Mouse (Mus musculus) limb, embryonic 12.5 days (tissue): ENCODE data around the gene Nrxn1. TPM values are rescaled to one million over a fixed set of nuclear protein-coding genes. Genes with fewer than 3 reads are reported as not detected.
A peak's percentile ranks its signal among the peaks of the same experiment; 100 is the strongest.

Experiments used
- ATAC-seq: fragments of 200-750 bp; cut with Nextera tagmentation; 2 replicates; pipeline ENCODE4 v1.8.0; 2017; ENCODE audit warnings: low read depth, moderate TSS enrichment; ENCODE audit not compliant: insufficient number of reproducible peaks, insufficient read depth, low FRiP score, low TSS enrichment
- H3K27ac ChIP-seq: fragments of 300-500 bp; sonication (generic); 2 replicates; pipeline ENCODE4 v1.5.1; 2016; ENCODE audit warnings: mild to moderate bottlenecking, moderate library complexity
- H3K27me3 ChIP-seq: fragments of 300-500 bp; sonication (generic); 2 replicates; pipeline ENCODE4 v1.6.1; 2016; ENCODE audit warnings: mild to moderate bottlenecking, moderate library complexity
- H3K36me3 ChIP-seq: fragments of 300-500 bp; sonication (generic); 2 replicates; pipeline ENCODE4 v1.6.1; 2016; ENCODE audit warnings: mild to moderate bottlenecking, moderate library complexity
- H3K4me1 ChIP-seq: fragments of 300-500 bp; sonication (generic); replicated peaks from 2 replicates; pipeline ENCODE4 v1.6.1; 2016
- H3K4me2 ChIP-seq: fragments of 300-500 bp; sonication (generic); 2 replicates; pipeline ENCODE4 v1.6.1; 2016; ENCODE audit warnings: mild to moderate bottlenecking, moderate library complexity
- H3K4me3 ChIP-seq: fragments of 300-500 bp; sonication (generic); replicated peaks from 2 replicates; pipeline ENCODE4 v1.5.1; 2016; ENCODE audit warnings: mild to moderate bottlenecking
- H3K9ac ChIP-seq: fragments of 300-500 bp; sonication (generic); replicated peaks from 2 replicates; pipeline ENCODE4 v1.6.1; 2016; ENCODE audit warnings: mild to moderate bottlenecking, moderate library complexity
- H3K9me3 ChIP-seq: fragments of 300-500 bp; sonication (generic); 2 replicates; pipeline ENCODE4 v1.6.1; 2016; ENCODE audit warnings: mild to moderate bottlenecking, moderate library complexity
- WGBS: fragments of 180-500 bp; shearing (Covaris S2); methylation state at CpG from one replicate; pipeline ENCODE4 v1.1.7; 2016; 5-methylcytosine and 5-hydroxymethylcytosine counted together
- polyA plus RNA-seq: library from polyadenylated mRNA; unstranded; fragments of >200 nt; fragmentation: Nextera tagmentation; extraction: Ambion mirVana; gene quantifications from 2 replicates; pipeline ENCODE4 v1.2.1, GENCODE M21; 2016

Nrxn1 gene
- polyA plus RNA-seq, 1 experiment from 2014 or later = 8.7 TPM

DNA sequence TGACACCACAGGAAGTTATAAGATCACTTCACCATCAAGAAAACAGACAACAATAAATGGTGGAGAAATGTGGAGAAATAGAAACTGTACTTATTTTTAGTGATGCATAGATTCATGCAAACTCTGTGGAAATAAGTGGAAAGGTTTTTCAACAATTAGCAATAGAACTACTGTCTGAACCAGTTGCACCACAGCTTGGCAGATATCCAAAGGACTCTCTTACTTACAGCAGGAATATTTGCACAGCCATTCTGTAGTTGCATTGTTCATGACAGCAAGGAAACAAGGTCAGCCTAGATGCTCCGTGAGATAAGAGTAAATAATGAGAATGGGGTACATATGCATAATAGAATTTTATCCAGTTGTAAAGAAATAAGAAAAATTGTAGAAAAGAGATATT lies 965.3 kb downstream of the Nrxn1 start:
- ATAC-seq = no peak
- 81% methylated on average over 1 of the region's 1 CpGs for WGBS
- no peak overlapping the region for H3K9ac ChIP-seq
- H3K36me3 ChIP-seq = no peaks in the 10 kb centered on the region
- no peak overlapping the region for H3K4me2 ChIP-seq
- H3K4me1 ChIP-seq = no peaks in the 10 kb centered on the region
- H3K4me3 ChIP-seq = no peak overlapping the region
- H3K27ac ChIP-seq = no peak overlapping the region
- no peaks in the 10 kb centered on the region for H3K9me3 ChIP-seq
- H3K27me3 ChIP-seq = no peaks in the 10 kb centered on the region

DNA sequence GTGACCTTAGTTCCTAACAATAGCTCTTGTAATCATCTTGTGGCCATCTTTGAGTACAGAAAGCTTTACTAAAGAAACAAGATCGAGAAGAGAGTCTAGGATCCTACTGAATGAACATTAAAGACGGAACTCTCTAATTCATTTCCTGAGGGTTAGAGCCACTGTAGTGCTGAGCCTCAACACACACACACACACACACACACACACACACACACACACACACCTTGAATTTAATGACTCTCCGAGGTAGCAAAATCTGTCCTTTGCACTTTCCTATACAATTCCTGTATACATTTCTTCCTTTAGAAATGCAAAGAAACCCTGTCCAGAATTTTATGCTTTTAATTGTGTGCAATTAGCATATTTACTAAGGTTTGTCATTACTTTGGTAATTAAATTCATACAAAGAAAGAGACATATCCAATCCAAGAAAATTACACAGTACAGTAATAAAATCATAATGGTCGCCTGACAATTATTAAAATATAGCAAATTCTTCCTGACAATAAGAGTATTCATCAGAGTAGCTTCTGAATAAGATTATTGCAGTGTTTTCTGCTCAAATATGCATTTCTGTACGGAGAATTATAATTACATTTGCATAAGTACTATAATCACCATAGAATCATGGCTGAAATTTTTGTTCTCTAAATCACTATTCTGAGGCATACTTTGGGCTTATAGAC lies 969.9 kb downstream of the Nrxn1 start:
- Histone ChIP-seq H3K27ac (no peak overlapping the region), H3K9me3 (no peaks in the 10 kb centered on the region), H3K4me2 (no peak overlapping the region), H3K9ac (no peak overlapping the region), H3K27me3 (no peaks in the 10 kb centered on the region), H3K4me1 (no peaks in the 10 kb centered on the region), H3K36me3 (no peaks in the 10 kb centered on the region), H3K4me3 (no peak overlapping the region)
- WGBS = 82% methylated on average over 5 of the region's 5 CpGs
- no peak for ATAC-seq

DNA sequence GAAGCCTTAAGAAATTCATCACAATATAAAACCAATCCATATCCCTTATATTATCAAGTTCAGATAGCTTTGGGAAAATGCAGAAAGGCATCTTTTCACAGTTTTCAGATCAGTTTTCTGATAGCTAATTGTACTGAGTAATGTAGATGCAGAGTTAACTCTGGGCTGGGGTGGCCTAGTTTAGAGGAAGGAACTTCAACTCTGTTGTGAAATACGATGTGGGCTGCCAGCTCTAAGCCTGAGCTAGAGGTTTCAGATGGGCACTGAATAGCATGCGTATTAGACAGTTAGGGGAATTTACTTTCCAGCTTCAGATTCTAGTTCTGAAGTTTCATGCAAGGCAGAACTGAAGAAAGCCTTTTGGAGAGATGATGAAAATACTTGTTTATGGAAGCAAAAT lies 976.6 kb downstream of the Nrxn1 start:
- Histone ChIP-seq H3K9me3 (no peaks in the 10 kb centered on the region), H3K4me3 (no peak overlapping the region), H3K4me2 (no peak overlapping the region), H3K36me3 (no peaks in the 10 kb centered on the region), H3K9ac (no peak overlapping the region), H3K27me3 (no peaks in the 10 kb centered on the region), H3K4me1 (no peaks in the 10 kb centered on the region), H3K27ac (no peak overlapping the region)
- WGBS = 77% methylated on average over 2 of the region's 2 CpGs
- no peak for ATAC-seq

DNA sequence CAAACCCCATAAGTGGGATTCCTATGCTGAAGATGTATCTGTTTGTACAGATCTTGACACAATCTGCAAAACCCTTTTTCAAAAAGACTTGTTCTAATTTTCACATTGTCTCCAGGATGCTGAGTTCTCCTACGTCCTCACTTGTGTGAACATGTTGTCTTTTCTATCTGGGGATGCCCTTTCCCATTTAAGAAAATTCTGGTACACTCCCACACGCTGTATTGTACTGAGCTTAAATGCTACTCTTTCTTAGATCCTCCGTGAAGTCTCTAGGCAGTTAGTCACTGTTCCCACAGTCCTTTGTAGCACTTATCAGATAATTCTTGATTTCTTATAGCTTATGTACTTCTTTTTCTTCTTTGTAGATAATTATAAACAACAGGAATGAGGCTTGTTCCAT lies 997.9 kb downstream of the Nrxn1 start:
- 0 out of 2 replicates have a peak, but pooled peaks cover 5% of the 10 kb centered on the region for H3K27me3 ChIP-seq
- 86% methylated on average over 3 of the region's 3 CpGs for WGBS
- H3K4me1 ChIP-seq = no peaks in the 10 kb centered on the region
- no peak overlapping the region for H3K27ac ChIP-seq
- no peak overlapping the region for H3K9ac ChIP-seq
- no peak overlapping the region for H3K4me3 ChIP-seq
- H3K9me3 ChIP-seq = no peaks in the 10 kb centered on the region
- no peak for ATAC-seq
- H3K4me2 ChIP-seq = no peak overlapping the region
- H3K36me3 ChIP-seq = no peaks in the 10 kb centered on the region

DNA sequence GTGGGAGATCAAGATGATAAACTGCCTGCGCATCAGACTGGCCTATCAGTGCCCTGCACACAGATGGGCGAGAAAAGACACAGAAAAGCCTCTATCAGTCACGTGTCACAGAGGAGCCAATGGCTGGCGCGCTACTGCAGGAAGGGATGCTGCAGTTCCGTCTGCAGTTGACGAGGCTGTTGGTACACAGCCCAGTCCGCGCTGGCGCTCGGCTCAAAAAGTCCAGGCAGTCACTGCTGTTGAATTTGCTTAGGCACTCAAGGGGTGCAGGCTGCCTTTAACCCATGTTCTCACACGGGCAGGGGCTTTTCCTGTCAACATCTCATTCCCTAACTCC lies 1004.6 kb downstream of the Nrxn1 start:
- Histone ChIP-seq H3K9me3 (no peaks in the 10 kb centered on the region), H3K4me3 (peak overlapping the region; percentile 38), H3K4me2 (peak overlapping the region; percentile 57), H3K27ac (no peak overlapping the region), H3K27me3 (0 out of 2 replicates have a peak, but pooled peaks cover 5% of the 10 kb centered on the region), H3K36me3 (no peaks in the 10 kb centered on the region), H3K9ac (peak overlapping the region; percentile 35), H3K4me1 (no peaks in the 10 kb centered on the region)
- WGBS = 2% methylated on average over 12 of the region's 12 CpGs
- peak; percentile 96 for ATAC-seq

DNA sequence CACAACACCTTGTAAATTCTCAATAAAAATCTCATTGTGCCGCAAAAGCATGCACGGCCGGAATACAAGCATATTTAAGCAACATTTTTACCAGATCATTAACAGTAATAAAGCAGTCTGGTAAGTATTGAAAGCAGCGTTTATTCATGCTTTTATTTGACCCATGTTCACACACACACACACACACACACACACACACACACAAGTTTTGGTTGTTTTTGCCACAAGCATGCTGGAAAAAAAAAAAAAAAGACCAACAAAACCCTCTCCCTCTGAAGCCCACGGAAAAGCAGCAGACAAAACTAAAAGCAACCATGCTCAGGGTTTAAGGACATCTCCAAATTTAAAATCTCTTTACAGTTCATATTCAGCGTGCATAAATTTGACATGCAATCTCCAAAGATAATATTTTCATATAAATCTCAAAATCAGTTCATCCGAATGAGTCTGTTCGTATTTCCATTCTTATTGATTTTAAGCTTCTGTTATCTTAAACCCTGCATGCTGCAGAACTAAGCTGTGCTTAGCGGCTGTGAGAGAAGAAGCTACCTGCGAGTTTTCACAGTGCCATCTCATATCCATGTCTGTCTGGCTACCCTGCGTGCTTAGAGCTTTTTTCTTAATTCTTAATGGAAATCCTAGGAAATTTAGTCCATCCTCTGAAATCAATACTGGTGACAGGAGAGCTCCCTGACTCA lies 1005.1 kb downstream of the Nrxn1 start:
- H3K27me3 ChIP-seq = 0 out of 2 replicates have a peak, but pooled peaks cover 5% of the 10 kb centered on the region
- peak overlapping the region; percentile 38 for H3K4me3 ChIP-seq
- H3K9me3 ChIP-seq = no peaks in the 10 kb centered on the region
- H3K27ac ChIP-seq = no peak overlapping the region
- no peak for ATAC-seq
- no peaks in the 10 kb centered on the region for H3K36me3 ChIP-seq
- H3K4me2 ChIP-seq = peak overlapping the region; percentile 57
- H3K9ac ChIP-seq = peak overlapping the region; percentile 35
- no peaks in the 10 kb centered on the region for H3K4me1 ChIP-seq
- WGBS = 54% methylated on average over 11 of the region's 11 CpGs

DNA sequence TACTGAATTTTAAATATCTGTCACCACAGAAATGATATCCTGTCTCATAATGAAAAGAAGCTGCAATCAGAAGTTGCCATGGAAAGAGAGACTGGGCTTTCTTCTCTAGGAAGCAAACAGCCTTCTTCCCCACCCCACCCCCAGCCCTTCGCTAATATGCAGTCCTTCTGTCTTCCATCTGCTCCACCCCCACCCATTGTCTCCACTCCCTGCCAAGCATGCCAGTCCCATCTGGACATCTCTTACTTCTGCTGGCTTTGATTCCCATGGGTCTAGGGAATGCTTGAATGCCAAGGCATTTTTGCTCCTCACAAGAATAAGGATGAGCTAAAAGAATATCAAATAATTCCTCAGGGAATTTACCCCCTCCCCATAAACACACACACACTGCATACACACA lies 1006.0 kb downstream of the Nrxn1 start:
- no peaks in the 10 kb centered on the region for H3K36me3 ChIP-seq
- 0 out of 2 replicates have a peak, but pooled peaks cover 5% of the 10 kb centered on the region for H3K27me3 ChIP-seq
- H3K27ac ChIP-seq = no peak overlapping the region
- H3K9me3 ChIP-seq = no peaks in the 10 kb centered on the region
- no peaks in the 10 kb centered on the region for H3K4me1 ChIP-seq
- ATAC-seq = no peak
- H3K9ac ChIP-seq = no peak overlapping the region
- H3K4me3 ChIP-seq = no peak overlapping the region
- H3K4me2 ChIP-seq = no peak overlapping the region
- 33% methylated on average over 1 of the region's 1 CpGs for WGBS

DNA sequence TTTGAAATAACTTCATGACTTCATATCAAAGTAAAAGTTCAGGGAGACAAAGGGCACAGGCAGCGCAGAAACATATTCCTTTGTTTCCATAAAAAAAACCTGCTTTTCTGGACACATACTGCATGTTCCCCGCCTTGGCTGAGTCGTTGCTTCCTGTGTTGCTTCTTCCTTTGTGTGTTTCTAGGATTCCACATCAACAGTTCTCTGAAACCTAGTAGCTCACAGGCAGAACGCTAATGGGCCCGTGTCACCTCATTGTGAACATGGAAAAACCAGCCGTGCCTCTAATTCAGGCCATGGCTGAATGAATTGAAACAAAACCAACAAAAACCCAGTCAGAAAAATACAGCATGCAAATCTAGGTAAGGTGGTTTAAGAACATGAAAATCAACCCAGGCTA lies 1013.9 kb downstream of the Nrxn1 start:
- no peaks in the 10 kb centered on the region for H3K27me3 ChIP-seq
- H3K4me3 ChIP-seq = no peak overlapping the region
- no peak overlapping the region for H3K4me2 ChIP-seq
- H3K4me1 ChIP-seq = peaks cover 5% of the 10 kb centered on the region
- H3K27ac ChIP-seq = no peak overlapping the region
- no peak overlapping the region for H3K9ac ChIP-seq
- H3K36me3 ChIP-seq = no peaks in the 10 kb centered on the region
- WGBS = 71% methylated on average over 6 of the region's 6 CpGs
- no peak for ATAC-seq
- H3K9me3 ChIP-seq = no peaks in the 10 kb centered on the region

DNA sequence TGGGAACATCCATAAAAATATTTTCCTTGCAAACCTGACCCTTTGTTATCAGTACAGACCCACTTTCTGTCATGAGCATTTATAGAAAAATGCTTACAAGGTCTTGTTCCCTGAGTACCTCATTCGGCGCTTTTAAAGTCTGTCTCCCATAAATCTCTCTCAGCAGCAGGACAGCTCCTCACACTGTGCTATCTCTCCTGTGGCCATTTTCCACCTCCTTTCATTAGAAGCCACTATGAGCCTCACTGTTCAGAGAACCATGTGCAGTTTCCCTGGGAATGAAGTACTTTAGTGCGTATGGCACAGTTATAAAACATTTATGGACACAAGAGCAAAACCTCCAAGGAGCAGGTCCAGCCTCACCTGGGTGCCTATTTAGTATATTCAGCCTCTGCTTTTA lies 1014.4 kb downstream of the Nrxn1 start:
- no peak overlapping the region for H3K27ac ChIP-seq
- WGBS = 29% methylated on average over 3 of the region's 3 CpGs
- 0 out of 2 replicates have a peak, but pooled peaks have one; percentile 42 for ATAC-seq
- no peak overlapping the region for H3K4me3 ChIP-seq
- no peaks in the 10 kb centered on the region for H3K27me3 ChIP-seq
- no peaks in the 10 kb centered on the region for H3K36me3 ChIP-seq
- peaks cover 5% of the 10 kb centered on the region for H3K4me1 ChIP-seq
- no peak overlapping the region for H3K4me2 ChIP-seq
- H3K9me3 ChIP-seq = no peaks in the 10 kb centered on the region
- no peak overlapping the region for H3K9ac ChIP-seq

DNA sequence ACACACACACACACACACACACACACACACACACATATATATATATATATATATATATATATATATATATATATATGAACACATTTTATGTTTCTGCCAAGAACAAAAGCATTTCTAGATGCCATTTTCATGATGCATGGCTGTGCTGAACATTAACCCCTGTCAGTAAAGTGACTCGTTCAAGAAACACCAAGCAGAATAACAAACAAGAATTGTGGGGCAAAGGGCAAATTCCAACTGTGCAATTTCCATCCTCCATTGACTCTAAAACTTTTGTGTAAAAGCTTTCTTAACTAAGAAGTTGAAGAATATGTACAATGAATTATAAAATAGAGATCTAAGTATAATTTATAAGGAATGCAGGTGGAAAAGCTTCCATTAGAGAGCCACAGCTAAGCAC lies 1030.0 kb downstream of the Nrxn1 start:
- WGBS = 11% methylated on average over 1 of the region's 1 CpGs
- no peak for ATAC-seq

DNA sequence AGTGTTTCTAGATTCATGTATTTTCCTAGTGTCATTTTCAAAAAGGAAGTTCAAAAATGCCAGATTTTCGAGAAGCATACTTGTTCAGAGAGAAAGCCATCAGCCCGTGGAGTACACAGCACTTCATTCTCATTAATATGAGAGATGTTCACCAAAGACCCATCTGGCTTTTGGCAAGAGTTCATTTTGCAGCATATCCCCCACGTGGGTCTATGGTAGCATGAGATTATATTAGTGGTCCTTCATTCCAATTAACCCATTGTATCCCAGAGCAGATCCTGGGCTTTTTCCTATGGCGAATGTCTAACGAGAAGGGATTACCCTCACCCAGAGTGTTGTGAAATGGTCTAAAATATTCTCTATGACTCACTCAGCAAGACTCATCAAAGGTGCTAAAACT lies 1032.0 kb downstream of the Nrxn1 start:
- no peak overlapping the region for H3K4me2 ChIP-seq
- no peak for ATAC-seq
- no peak overlapping the region for H3K27ac ChIP-seq
- H3K36me3 ChIP-seq = no peaks in the 10 kb centered on the region
- no peaks in the 10 kb centered on the region for H3K9me3 ChIP-seq
- no peaks in the 10 kb centered on the region for H3K27me3 ChIP-seq
- 0 out of 2 replicates have a peak, but pooled peaks cover 4% of the 10 kb centered on the region for H3K4me1 ChIP-seq
- H3K9ac ChIP-seq = no peak overlapping the region
- 42% methylated on average over 5 of the region's 5 CpGs for WGBS
- H3K4me3 ChIP-seq = no peak overlapping the region

More for the DNA sequence above, 1030.0 kb downstream of the Nrxn1 start:
- no peak overlapping the region for H3K9ac ChIP-seq
- H3K9me3 ChIP-seq = no peaks in the 10 kb centered on the region
- H3K4me2 ChIP-seq = no peak overlapping the region
- H3K27me3 ChIP-seq = no peaks in the 10 kb centered on the region
- H3K4me1 ChIP-seq = 0 out of 2 replicates have a peak, but pooled peaks cover 4% of the 10 kb centered on the region
- no peaks in the 10 kb centered on the region for H3K36me3 ChIP-seq
- H3K27ac ChIP-seq = no peak overlapping the region
- H3K4me3 ChIP-seq = no peak overlapping the region
